Mouse (Mus musculus): Measurements from ENCODE around the gene Mia2. TPM values are rescaled to one million over a fixed set of nuclear protein-coding genes. Genes with fewer than 3 reads are reported as not detected.
"Not testable (repeated sequence)": the region's sequence is repeated elsewhere in the genome, so short reads cannot be mapped to it uniquely, and the experiment has no call there.

Gene Mia2
- 49.3 and 53.2 TPM in 2 replicates for polyA plus RNA-seq (2014; fragmentation: Nextera tagmentation; extraction: Ambion mirVana)

- no peaks in the 10 kb centered on the region for H3K36me3 ChIP-seq (ENCODE audit: insufficient read depth)
- ATAC-seq (ENCODE audit: insufficient read depth) (no peak), DNase-seq (peak; percentile 19)
- 59% methylated on average over 19 of the region's 19 CpGs for WGBS
- H3K9me3 ChIP-seq (ENCODE audit: low read depth, low read length): no peaks in the 10 kb centered on the region
- no peak within 1 kb of the TSS; the same call in 1 of the 2 replicates for H3K9ac ChIP-seq
- H3K4me2 ChIP-seq: peak within 1 kb of the TSS; percentile 40; the same call in 1 of the 2 replicates
- TF ChIP-seq CTCF (IDR thresholded peaks at IDR 0.05; ENCODE audit: low read depth): no peak
- no peak within 1 kb of the TSS for H3K27ac ChIP-seq (ENCODE audit: low read depth)
- H3K4me1 ChIP-seq (ENCODE audit: insufficient read depth): no peaks in the 10 kb centered on the region
- no peaks in the 10 kb centered on the region for H3K27me3 ChIP-seq (ENCODE audit: insufficient read depth, low read length)
- H3K4me3 ChIP-seq (ENCODE audit: low read depth, low read length): 0 out of 2 replicates have a peak within 1 kb of the TSS, but pooled peaks have one; percentile 16
Measured at GRCm38 (mm10) chr12:59095104-59096025, at the start of gene Mia2. Gene Mia2, plus strand, starts transcription at chr12:59095799.

- no peak for DNase-seq
- peaks cover 38% of the 10 kb centered on the region for H3K36me3 ChIP-seq (ENCODE audit: insufficient read depth)
- H3K9me3 ChIP-seq (ENCODE audit: low read depth, low read length): no peaks in the 10 kb centered on the region
- no peak for ATAC-seq (ENCODE audit: insufficient read depth)
- H3K4me2 ChIP-seq: no peak overlapping the region
- H3K27me3 ChIP-seq (ENCODE audit: insufficient read depth, low read length): no peaks in the 10 kb centered on the region
- no peaks in the 10 kb centered on the region for H3K4me1 ChIP-seq (ENCODE audit: insufficient read depth)
- H3K4me3 ChIP-seq (ENCODE audit: low read depth, low read length): no peak overlapping the region
- no peak overlapping the region for H3K27ac ChIP-seq (ENCODE audit: low read depth)
- no peak overlapping the region for H3K9ac ChIP-seq
- 90% methylated on average over 3 of the region's 3 CpGs for WGBS
- TF ChIP-seq CTCF (IDR thresholded peaks at IDR 0.05; ENCODE audit: low read depth): no peak
Measured at GRCm38 (mm10) chr12:59052470-59052869, 43.1 kb upstream of the Mia2 start.

DNA sequence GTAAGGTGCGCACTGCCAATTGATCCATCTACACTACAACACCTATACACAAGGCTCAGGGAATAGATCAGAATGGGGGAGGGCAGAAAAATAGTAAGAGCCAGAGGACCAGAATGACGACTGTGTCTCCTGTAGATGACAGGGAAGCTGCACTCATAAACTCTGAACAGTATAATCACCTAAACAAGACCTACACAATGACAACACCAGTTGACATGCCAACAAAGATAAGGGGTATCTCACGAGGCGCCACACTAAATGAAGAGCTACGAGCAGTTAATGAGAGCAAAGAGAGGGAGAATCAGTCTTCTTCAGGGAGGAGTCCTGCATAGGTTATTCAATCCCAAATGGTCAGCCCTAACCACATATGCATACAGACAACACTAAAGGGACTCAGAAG lies 42.4 kb upstream of the Mia2 start:
- H3K27me3 ChIP-seq (ENCODE audit: insufficient read depth, low read length): no peaks in the 10 kb centered on the region
- H3K36me3 ChIP-seq (ENCODE audit: insufficient read depth): peaks cover 36% of the 10 kb centered on the region
- no peaks in the 10 kb centered on the region for H3K4me1 ChIP-seq (ENCODE audit: insufficient read depth)
- ATAC-seq (ENCODE audit: insufficient read depth) (no peak), DNase-seq (no peak)
- H3K4me2 ChIP-seq: no peak overlapping the region
- no peaks in the 10 kb centered on the region for H3K9me3 ChIP-seq (ENCODE audit: low read depth, low read length)
- no peak for TF ChIP-seq CTCF (IDR thresholded peaks at IDR 0.05; ENCODE audit: low read depth)
- 81% methylated on average over 5 of the region's 5 CpGs for WGBS
- no peak overlapping the region for H3K9ac ChIP-seq
- no peak overlapping the region for H3K27ac ChIP-seq (ENCODE audit: low read depth)
- H3K4me3 ChIP-seq (ENCODE audit: low read depth, low read length): no peak overlapping the region

GRCm38 (mm10) chr12:59053976-59054375 lies 41.6 kb upstream of the Mia2 start:
- DNase-seq (no peak), ATAC-seq (ENCODE audit: insufficient read depth) (no peak)
- Histone ChIP-seq H3K4me1 (ENCODE audit: insufficient read depth) (no peaks in the 10 kb centered on the region), H3K27ac (ENCODE audit: low read depth) (no peak overlapping the region), H3K9me3 (ENCODE audit: low read depth, low read length) (no peaks in the 10 kb centered on the region), H3K4me2 (no peak overlapping the region), H3K4me3 (ENCODE audit: low read depth, low read length) (no peak overlapping the region), H3K36me3 (ENCODE audit: insufficient read depth) (peaks cover 31% of the 10 kb centered on the region), H3K9ac (no peak overlapping the region), H3K27me3 (ENCODE audit: insufficient read depth, low read length) (no peaks in the 10 kb centered on the region)
- no peak for TF ChIP-seq CTCF (IDR thresholded peaks at IDR 0.05; ENCODE audit: low read depth)

- Histone ChIP-seq H3K9ac (no peak overlapping the region), H3K36me3 (ENCODE audit: insufficient read depth) (peaks cover 31% of the 10 kb centered on the region), H3K4me3 (ENCODE audit: low read depth, low read length) (no peak overlapping the region), H3K4me1 (ENCODE audit: insufficient read depth) (peaks cover 7% of the 10 kb centered on the region; the same call in 1 of the 2 replicates), H3K27ac (ENCODE audit: low read depth) (no peak overlapping the region), H3K9me3 (ENCODE audit: low read depth, low read length) (no peaks in the 10 kb centered on the region), H3K4me2 (no peak overlapping the region), H3K27me3 (ENCODE audit: insufficient read depth, low read length) (no peaks in the 10 kb centered on the region)
- 70% methylated on average over 4 of the region's 4 CpGs for WGBS
- TF ChIP-seq CTCF (IDR thresholded peaks at IDR 0.05; ENCODE audit: low read depth): no peak
- ATAC-seq (ENCODE audit: insufficient read depth) (no peak), DNase-seq (no peak)
Measured at GRCm38 (mm10) chr12:59055196-59055850, 40.3 kb upstream of the Mia2 start.

DNA sequence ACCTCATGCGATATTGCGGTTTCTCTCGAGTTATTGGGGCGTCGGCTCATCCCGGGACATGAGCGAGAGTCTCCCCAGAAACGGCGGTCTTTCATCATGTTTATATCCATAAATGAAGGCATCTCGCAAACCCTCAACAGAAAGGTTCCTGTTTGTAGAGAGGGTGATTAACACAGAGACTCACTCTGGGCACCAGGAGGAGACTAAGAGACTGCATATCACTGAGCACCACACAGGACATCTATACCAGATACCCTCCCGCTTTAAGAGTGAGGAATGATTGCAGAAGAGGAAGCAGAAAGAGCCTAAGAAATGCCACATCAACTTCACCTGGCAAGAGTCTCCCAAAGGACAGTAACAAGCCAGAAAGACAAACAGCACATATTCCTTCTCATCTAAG lies 39.4 kb upstream of the Mia2 start:
- Histone ChIP-seq H3K9ac (no peak overlapping the region), H3K36me3 (ENCODE audit: insufficient read depth) (peaks cover 28% of the 10 kb centered on the region), H3K27ac (ENCODE audit: low read depth) (no peak overlapping the region), H3K27me3 (ENCODE audit: insufficient read depth, low read length) (no peaks in the 10 kb centered on the region), H3K4me2 (no peak overlapping the region), H3K4me1 (ENCODE audit: insufficient read depth) (peaks cover 7% of the 10 kb centered on the region; the same call in 1 of the 2 replicates), H3K4me3 (ENCODE audit: low read depth, low read length) (no peak overlapping the region), H3K9me3 (ENCODE audit: low read depth, low read length) (no peaks in the 10 kb centered on the region)
- no peak for TF ChIP-seq CTCF (IDR thresholded peaks at IDR 0.05; ENCODE audit: low read depth)
- ATAC-seq (ENCODE audit: insufficient read depth) (no peak), DNase-seq (no peak)
- 97% methylated on average over 11 of the region's 11 CpGs for WGBS

DNA sequence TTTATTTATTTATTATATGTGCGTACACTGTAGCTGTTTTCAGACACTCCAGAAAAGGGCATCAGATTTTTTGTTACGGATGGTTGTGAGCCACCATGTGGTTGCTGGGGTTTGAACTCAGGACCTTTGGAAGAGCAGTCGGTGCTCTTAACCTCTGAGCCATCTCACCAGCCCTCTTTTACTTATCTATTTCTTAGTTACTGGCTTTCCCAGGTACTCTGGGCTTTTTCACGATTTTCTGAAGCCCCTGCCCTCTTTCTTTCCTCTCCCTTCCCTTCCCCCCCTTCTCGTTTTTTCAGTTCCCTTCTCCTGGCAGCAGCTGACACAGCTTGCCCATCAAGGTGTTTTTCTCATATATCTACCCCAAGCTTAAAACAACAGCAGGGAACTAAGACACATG lies 37.4 kb upstream of the Mia2 start:
- 84% methylated on average over 5 of the region's 5 CpGs for WGBS
- not testable (repeated sequence) for H3K9ac ChIP-seq; H3K4me3 ChIP-seq (ENCODE audit: low read depth, low read length); H3K4me2 ChIP-seq; H3K27ac ChIP-seq (ENCODE audit: low read depth); H3K9me3 ChIP-seq (ENCODE audit: low read depth, low read length); ATAC-seq (ENCODE audit: insufficient read depth); DNase-seq; H3K4me1 ChIP-seq (ENCODE audit: insufficient read depth); H3K27me3 ChIP-seq (ENCODE audit: insufficient read depth, low read length)
- H3K36me3 ChIP-seq (ENCODE audit: insufficient read depth): peaks cover 22% of the 10 kb centered on the region
